Mouse (Mus musculus) adrenal gland, postnatal 25 days (tissue): ENCODE data around the gene Esp8. TPM values are rescaled to one million over a fixed set of nuclear protein-coding genes. Genes with fewer than 3 reads are reported as not detected.
"Not testable (repeated sequence)": the region's sequence is repeated elsewhere in the genome, so short reads cannot be mapped to it uniquely, and the experiment has no call there.

Source experiments
- DNase-seq: peaks from one replicate; pipeline ENCODE4 v3.0.0; 2021; ENCODE audit warnings: mixed read lengths
- long read RNA-seq: library from polyadenylated mRNA; stranded (forward); transcript quantifications from one replicate; pipeline ENCODE4 v2.0.0, GENCODE M21; 2021
- total RNA-seq: library from RNA; stranded (reverse); gene quantifications from 2 replicates; pipeline ENCODE4 v1.2.3, GENCODE M21; 2021

Esp8 gene
- total RNA-seq = not detected in 2 replicates
- long read RNA-seq = 0 reads

DNA sequence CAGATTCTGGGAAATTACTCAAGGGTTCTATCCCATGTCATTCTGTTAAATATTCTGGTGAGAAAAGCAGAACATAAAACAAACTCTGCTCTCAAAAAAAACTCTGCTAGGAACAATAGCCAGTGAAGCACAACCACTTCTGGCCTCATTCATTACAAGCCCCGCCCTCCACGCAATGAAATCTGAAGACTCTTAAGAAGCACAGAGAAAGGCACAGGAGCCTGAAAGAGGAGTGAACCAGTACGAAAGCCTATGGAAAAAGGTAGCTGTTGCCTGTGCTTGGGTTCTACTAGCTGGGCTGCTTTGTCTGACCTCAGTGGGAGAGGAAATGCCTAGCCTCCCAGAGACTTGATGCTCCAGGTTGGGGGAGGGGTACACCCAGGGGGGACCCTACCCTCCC is at the start of gene Esp8:
Gene Esp8 (plus strand): TSS at position 205 of the 400 bp plus-strand sequence.
- no peak for DNase-seq

DNA sequence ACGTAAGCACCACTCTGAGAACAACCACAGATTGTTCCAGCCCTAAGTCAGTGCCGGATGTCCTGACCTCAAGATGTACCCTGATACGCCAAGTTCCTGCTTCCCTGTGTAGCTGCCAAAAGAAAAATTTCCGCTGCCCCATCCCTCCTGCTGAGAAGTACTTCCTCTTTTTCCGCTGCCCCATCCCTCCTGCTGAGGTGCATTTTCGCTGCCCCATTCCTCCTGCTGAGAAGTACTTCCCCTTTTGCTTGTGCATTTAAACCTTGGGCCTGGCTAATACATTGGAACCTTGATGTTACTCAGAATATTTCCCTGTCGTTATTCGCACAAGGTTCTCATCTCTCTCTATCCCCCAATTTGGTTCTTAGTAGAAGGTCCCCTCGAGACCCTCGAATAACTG is 36.3 kb upstream of the Esp8 start:
- DNase-seq = not testable (repeated sequence)

DNA sequence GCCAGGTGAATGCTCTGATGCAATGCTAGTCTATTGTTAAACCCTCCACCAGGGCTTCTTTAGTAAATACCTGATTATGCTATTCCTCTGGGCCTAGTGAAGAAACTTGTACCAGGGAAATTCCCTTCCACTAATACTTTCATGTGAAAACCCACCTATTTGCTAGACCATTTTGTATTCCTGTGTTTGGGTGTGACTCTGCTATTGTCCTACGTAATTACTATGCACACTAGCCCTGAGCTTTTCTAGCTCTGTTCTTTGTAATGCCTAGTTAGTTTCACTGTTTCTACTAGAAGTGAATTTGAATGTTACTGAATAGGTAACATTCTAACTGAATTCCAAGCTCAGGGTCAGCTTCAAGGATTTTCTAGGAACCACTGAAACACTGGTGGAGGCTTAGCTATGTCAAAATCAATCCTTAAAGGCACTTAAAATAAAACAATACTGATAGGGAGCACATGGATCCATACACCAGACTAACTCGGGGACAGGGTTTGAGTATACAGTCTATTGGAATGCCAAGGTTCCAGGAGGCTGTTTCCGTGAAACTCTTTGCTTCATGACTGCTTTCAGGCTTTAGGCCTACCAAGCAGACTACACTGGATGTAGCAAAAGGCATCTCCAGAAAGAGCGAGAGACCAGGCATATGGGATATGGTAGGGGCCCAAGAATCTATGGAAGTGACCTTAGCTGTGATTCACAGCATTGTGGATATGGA is 24.2 kb upstream of the Esp8 start:
- not testable (repeated sequence) for DNase-seq

DNA sequence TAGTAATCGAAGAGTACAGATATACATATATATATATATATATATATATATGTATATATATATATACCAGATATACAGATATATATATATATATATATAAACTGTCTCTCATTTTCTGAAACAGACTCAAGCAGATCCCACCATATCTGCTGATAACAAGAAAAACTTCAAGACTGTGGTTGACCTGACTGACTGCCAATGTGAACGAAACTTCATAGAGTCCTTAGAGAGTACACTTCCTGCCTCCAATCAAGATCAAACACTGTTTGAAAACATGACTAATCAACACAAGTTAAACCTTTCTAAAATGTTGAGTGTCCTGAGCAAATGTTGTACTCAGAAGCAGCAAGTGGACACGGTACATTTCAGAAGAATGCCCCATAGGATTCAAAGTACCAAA is 10.0 kb downstream of the Esp8 start:
- DNase-seq = no peak

DNA sequence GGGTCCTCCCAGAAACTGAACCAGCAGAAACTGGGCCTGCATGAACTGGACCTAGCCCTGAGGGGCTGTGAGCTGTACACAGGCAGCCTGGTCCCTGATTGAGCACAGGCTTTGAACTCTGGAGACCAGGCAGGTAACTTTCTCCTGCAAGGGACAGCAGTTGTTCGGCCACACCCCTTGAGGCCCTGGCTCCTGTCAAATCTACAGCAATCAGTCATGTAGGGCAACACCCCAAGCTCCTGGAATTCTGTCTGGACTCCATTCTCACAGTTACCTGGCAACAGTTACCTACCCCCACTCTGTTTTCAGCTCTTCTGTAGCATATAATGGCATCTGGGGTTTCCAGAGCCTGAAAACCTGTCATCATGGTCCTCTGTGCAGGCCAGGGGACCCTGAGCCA is 11.3 kb downstream of the Esp8 start:
- DNase-seq = no peak

DNA sequence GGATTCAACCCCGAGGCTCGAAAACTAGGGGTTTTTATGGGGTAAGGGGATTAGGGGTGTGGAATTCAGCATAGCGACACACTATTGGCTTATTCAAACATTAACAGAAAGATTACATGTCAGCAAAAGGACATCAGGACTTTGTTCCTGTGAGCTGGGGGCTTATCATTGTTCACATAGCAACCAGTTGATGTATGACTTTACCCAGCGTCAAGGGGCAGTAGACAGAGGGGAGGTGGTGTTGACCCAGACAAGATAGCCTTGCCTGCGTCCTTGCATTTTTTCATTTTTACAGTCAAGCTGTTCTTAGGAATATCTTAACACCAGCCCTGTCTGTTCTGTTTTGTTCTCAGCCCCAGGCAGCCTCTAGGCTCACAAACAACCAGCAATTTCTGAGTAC is 27.2 kb downstream of the Esp8 start:
- DNase-seq = not testable (repeated sequence)

DNA sequence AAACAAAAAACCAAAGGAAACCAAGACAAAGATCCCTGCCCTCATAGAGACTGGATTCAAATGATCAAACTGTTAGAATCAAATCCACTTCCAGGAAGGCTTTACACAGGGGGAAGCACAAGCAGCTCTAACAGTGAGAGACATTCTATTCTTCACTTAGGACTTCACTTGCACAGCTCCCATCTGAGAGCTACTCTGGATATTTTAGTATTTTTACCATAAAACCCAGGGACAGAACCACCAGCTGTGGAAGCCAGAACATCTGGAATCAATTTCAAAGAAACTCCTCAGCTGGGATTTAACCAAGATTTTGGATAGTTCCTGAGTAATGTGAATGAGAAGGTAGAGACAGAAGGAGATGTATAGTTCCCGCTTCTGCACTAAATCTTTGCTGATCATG is 33.6 kb downstream of the Esp8 start:
- DNase-seq = no peak

DNA sequence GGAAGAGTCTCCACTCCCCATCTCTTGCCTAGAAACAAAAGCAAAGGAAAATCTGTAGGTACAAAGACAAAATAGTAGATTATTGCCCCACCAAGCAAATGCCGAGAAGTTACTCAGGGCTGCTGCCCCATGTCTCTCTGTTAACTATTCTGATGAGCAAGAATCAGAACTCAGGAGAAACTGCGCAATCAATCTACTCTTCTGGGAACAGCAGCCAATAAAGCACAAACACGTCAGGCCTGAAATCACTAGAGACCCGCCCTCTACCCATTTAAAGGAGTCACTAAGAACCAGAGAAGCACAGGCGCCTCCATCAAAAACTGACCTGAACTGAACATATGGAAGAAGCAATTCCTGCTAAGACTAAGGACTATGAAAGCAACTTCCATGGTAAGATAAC is 41.4 kb downstream of the Esp8 start, which contains the start of gene Esp6:
Gene Esp6 (plus strand): TSS at position 301 of the 400 bp plus-strand sequence.
- DNase-seq = no peak

Other genes starting within 250 kb of the Esp8 start
- gene Crisp1, start 200.8 kb upstream of the Esp8 start, total RNA-seq = not detected in 2 replicates
- not detected in 2 replicates for gene Esp6, start 41.5 kb downstream of the Esp8 start, total RNA-seq
- gene Esp4, start 78.6 kb downstream of the Esp8 start, total RNA-seq = not detected in 2 replicates
- not detected in 2 replicates for gene Esp3, start 112.1 kb downstream of the Esp8 start, total RNA-seq
- gene Esp1, start 207.1 kb downstream of the Esp8 start, total RNA-seq = not detected in 2 replicates